Mouse (Mus musculus) erythroblast, embryonic 14.5 days (primary cell): ENCODE data around the gene Zfp658.

Experiments used
- GATA1 ChIP-seq: IDR thresholded peaks from 2 replicates; pipeline ENCODE4 v1.6.1; 2012; ENCODE audit warnings: low read length, inconsistent platforms, mixed read lengths
- TAL1 ChIP-seq: IDR thresholded peaks from 3 replicates; pipeline ENCODE4 v1.6.1; 2012; ENCODE audit warnings: low read length, inconsistent platforms, mixed read lengths

DNA sequence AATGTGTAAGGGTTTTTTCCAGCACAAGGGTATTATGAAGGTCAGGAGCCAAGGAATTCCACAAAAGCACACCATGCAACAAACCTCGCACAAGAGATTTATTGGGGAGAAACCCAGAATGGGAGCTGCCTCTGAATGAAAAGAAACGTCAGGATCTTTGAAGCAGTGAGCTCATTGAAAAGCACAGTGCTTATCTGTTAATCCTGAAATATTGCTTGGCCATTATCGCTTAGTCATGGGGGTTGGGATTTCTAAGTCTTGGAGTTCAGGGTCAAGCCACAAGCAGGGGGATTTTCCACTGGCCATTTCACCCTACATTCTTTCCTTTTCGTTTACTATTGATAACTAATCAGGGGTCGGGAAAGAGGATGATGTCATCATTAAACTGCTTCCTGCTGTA, 39.8 kb downstream of the Zfp658 start:
- TF ChIP-seq TAL1 (no peak), GATA1 (no peak)
